Mouse (Mus musculus) cortical plate, adult 2 months (tissue): ENCODE measurements at regions not wholly inside any gene's neighbourhood (a gene's known extent, or its start where the extent isn't known, plus 50 kb on each side); places are given as distances from the start of the nearest gene placed in this dataset.

ENCODE experiments used
- CTCF ChIP-seq: fragments of 200-500 bp; IDR thresholded peaks from 2 replicates; pipeline ENCODE4 v1.5.1; 2011; ENCODE audit warnings: mild to moderate bottlenecking, control low read depth, low read length; ENCODE audit not compliant: insufficient read depth; ENCODE audit errors: extremely low read depth
- POLR2A ChIP-seq: fragments of 200-500 bp; IDR thresholded peaks from 2 replicates; pipeline ENCODE4 v1.6.1; 2011; ENCODE audit warnings: mild to moderate bottlenecking, low read length, control low read depth; ENCODE audit not compliant: insufficient read depth; ENCODE audit errors: extremely low read depth

GRCm38 (mm10) chr3:104561567-104561966 lies 49.8 kb upstream of the Lrig2 start:
- TF ChIP-seq POLR2A (no peak), CTCF (no peak)
